Mouse (Mus musculus): ENCODE results near the gene Prkn. TPM values are rescaled to one million over a fixed set of nuclear protein-coding genes. Genes with fewer than 3 reads are reported as not detected.
A peak's percentile ranks its signal among the peaks of the same experiment; 100 is the strongest.

Prkn gene
- polyA plus RNA-seq, 1 experiment from 2014 or later, result 0.96 TPM

DNA sequence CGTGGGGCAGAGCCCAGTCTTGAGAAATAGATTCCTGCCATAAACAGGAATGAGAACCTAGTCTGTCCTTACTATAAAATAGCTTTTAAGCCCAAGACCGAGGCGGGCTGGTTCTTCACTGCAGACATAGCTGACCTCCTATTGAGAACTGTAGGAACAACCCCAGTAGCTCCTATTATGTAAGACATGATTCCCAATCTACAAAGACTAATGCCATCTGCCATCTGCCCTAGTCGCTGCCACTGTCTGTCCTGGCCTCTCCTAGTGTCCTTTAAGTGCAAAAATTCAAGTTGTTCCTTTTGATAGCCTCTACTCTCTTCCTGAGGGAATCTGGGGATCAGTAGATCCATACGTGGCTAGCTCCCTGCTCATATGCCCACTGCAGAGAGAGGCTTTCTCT lies 1074.3 kb downstream of the Prkn start:
- no peak overlapping the region for H3K27ac ChIP-seq (ENCODE audit: low read depth, low read length)
- no peaks in the 10 kb centered on the region for H3K9me3 ChIP-seq (ENCODE audit: control insufficient read depth)
- H3K9ac ChIP-seq (ENCODE audit: low read depth, low read length), result no peak overlapping the region
- H3K4me2 ChIP-seq (replicated peaks; ENCODE audit: low read depth), result no peak overlapping the region
- H3K4me1 ChIP-seq (replicated peaks; ENCODE audit: control insufficient read depth, insufficient read depth, low read length), result no peaks in the 10 kb centered on the region
- ATAC-seq, result no peak
- no peak overlapping the region for H3K4me3 ChIP-seq (ENCODE audit: low read depth, low read length)
- TF ChIP-seq CTCF (IDR thresholded peaks at IDR 0.05; ENCODE audit: low read depth), result no peak
- no peaks in the 10 kb centered on the region for H3K36me3 ChIP-seq (ENCODE audit: control insufficient read depth, insufficient read depth)
- peaks cover 11% of the 10 kb centered on the region; the same call in 1 of the 2 replicates for H3K27me3 ChIP-seq (replicated peaks; ENCODE audit: control insufficient read depth, insufficient read depth, low read length)
- WGBS, result 70% methylated on average over 5 of the region's 5 CpGs

DNA sequence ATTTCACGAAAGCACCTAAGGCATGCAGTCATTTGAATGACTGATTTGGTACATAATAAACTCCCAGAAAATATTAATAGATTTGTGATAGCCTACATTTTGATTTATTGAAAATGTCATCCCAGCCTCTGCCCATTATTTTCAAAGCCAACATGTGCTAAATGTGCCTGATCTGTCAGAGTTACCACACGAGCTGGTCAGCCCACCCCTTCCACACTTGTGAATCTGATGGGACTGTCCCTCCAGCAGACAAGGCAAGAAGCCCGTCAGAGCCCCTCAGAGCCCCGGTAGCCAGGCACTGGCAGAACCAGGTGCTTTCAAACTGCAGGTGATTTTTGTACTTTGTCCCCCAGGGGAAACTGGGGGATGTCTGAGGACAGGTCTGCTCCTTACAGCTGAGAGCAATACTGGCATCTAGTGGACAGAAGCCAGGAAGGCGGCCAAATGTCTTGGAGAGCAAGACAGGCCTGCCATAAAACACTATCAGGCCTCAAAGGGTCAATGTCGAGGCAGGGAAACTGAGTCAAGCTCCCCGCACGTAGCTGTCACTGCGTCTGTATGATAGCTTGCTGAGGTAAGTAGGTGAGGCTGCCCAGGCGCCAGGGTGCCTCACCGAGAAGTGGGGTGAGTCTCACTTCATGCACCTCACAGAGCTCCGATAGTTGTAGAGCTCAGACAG lies 1078.1 kb downstream of the Prkn start:
- H3K9ac ChIP-seq (ENCODE audit: low read depth, low read length), result no peak overlapping the region
- TF ChIP-seq CTCF (IDR thresholded peaks at IDR 0.05; ENCODE audit: low read depth), result peak; percentile 63
- no peak for ATAC-seq
- H3K4me3 ChIP-seq (ENCODE audit: low read depth, low read length), result no peak overlapping the region
- no peak overlapping the region for H3K27ac ChIP-seq (ENCODE audit: low read depth, low read length)
- H3K4me2 ChIP-seq (replicated peaks; ENCODE audit: low read depth), result no peak overlapping the region
- no peaks in the 10 kb centered on the region for H3K4me1 ChIP-seq (replicated peaks; ENCODE audit: control insufficient read depth, insufficient read depth, low read length)
- no peaks in the 10 kb centered on the region for H3K36me3 ChIP-seq (ENCODE audit: control insufficient read depth, insufficient read depth)
- 45% methylated on average over 12 of the region's 12 CpGs for WGBS
- H3K27me3 ChIP-seq (replicated peaks; ENCODE audit: control insufficient read depth, insufficient read depth, low read length), result peaks cover 5% of the 10 kb centered on the region; the same call in 1 of the 2 replicates
- no peaks in the 10 kb centered on the region for H3K9me3 ChIP-seq (ENCODE audit: control insufficient read depth)

DNA sequence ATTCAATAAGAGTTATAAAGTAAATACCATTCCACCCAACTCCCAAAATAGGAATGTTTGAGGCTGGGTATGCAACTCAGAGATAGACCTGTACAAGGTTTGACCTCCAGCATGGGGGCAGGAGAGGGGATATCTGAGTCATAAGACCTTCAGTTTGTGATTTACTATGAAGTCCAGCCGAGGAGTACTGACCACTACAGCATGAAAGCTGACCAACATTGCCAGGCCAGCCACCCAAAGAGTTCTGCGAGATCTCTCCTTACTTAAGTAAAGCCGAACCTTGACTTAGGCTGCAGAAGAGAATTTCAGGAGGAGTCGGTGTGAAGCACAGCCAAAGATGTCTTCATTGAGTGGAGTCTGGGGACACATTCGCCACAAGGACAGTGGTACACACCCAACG lies 1079.4 kb downstream of the Prkn start:
- Histone ChIP-seq H3K27ac (ENCODE audit: low read depth, low read length) (no peak overlapping the region), H3K4me3 (ENCODE audit: low read depth, low read length) (no peak overlapping the region), H3K27me3 (replicated peaks; ENCODE audit: control insufficient read depth, insufficient read depth, low read length) (0 out of 2 replicates have a peak, but pooled peaks cover 2% of the 10 kb centered on the region), H3K9me3 (ENCODE audit: control insufficient read depth) (no peaks in the 10 kb centered on the region), H3K4me1 (replicated peaks; ENCODE audit: control insufficient read depth, insufficient read depth, low read length) (no peaks in the 10 kb centered on the region), H3K36me3 (ENCODE audit: control insufficient read depth, insufficient read depth) (no peaks in the 10 kb centered on the region), H3K4me2 (replicated peaks; ENCODE audit: low read depth) (no peak overlapping the region), H3K9ac (ENCODE audit: low read depth, low read length) (no peak overlapping the region)
- no peak for ATAC-seq
- TF ChIP-seq CTCF (IDR thresholded peaks at IDR 0.05; ENCODE audit: low read depth), result no peak
- 82% methylated on average over 6 of the region's 6 CpGs for WGBS

DNA sequence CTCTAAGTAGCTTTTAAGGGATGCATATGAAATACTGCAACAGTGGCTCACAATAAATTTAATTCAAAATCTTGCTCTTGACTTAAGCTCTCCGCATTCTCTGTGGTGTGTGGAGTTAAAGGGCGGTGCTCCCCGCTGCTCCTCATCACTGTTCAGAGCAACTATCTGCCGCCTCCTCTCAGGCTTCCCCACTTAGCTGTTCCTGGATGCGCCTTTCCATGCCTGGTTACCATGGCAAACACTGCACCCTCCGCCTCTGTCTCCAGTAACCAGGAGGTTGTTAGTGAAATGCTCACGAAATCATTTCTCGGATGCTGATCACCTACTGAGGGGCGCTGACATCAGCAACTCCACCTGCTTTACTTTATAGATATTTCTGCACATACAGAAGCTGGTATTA lies 1080.8 kb downstream of the Prkn start:
- no peaks in the 10 kb centered on the region for H3K9me3 ChIP-seq (ENCODE audit: control insufficient read depth)
- no peaks in the 10 kb centered on the region for H3K36me3 ChIP-seq (ENCODE audit: control insufficient read depth, insufficient read depth)
- H3K27ac ChIP-seq (ENCODE audit: low read depth, low read length), result no peak overlapping the region
- ATAC-seq, result no peak
- no peaks in the 10 kb centered on the region for H3K4me1 ChIP-seq (replicated peaks; ENCODE audit: control insufficient read depth, insufficient read depth, low read length)
- H3K4me3 ChIP-seq (ENCODE audit: low read depth, low read length), result no peak overlapping the region
- no peak overlapping the region for H3K4me2 ChIP-seq (replicated peaks; ENCODE audit: low read depth)
- no peak overlapping the region for H3K9ac ChIP-seq (ENCODE audit: low read depth, low read length)
- TF ChIP-seq CTCF (IDR thresholded peaks at IDR 0.05; ENCODE audit: low read depth), result no peak
- no peaks in the 10 kb centered on the region for H3K27me3 ChIP-seq (replicated peaks; ENCODE audit: control insufficient read depth, insufficient read depth, low read length)
- WGBS, result 83% methylated on average over 9 of the region's 9 CpGs

DNA sequence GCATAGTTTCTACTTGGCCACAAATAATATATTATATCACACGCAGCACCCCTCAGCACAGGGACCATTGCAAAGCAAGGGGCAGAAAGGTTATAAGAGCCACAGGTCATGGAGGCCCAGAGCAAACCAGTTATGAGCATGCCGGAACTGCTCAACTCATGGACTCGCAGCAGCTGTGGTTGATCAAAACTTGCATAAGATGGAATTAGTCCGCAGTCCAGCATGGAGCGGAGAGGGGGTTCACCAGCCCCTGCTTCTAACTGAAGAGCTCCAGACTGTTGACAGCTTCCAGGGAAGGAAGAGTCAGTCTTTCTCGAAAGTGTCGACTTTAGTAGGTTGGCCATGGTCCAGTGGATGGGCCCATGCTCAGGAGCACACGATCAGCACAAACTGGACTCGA lies 1083.8 kb downstream of the Prkn start:
- WGBS, result 77% methylated on average over 9 of the region's 9 CpGs
- no peak overlapping the region for H3K9ac ChIP-seq (ENCODE audit: low read depth, low read length)
- H3K4me3 ChIP-seq (ENCODE audit: low read depth, low read length), result no peak overlapping the region
- no peak for ATAC-seq
- no peak overlapping the region for H3K4me2 ChIP-seq (replicated peaks; ENCODE audit: low read depth)
- H3K27me3 ChIP-seq (replicated peaks; ENCODE audit: control insufficient read depth, insufficient read depth, low read length), result no peaks in the 10 kb centered on the region
- H3K4me1 ChIP-seq (replicated peaks; ENCODE audit: control insufficient read depth, insufficient read depth, low read length), result no peaks in the 10 kb centered on the region
- no peak for TF ChIP-seq CTCF (IDR thresholded peaks at IDR 0.05; ENCODE audit: low read depth)
- H3K27ac ChIP-seq (ENCODE audit: low read depth, low read length), result no peak overlapping the region
- no peaks in the 10 kb centered on the region for H3K9me3 ChIP-seq (ENCODE audit: control insufficient read depth)
- H3K36me3 ChIP-seq (ENCODE audit: control insufficient read depth, insufficient read depth), result no peaks in the 10 kb centered on the region

DNA sequence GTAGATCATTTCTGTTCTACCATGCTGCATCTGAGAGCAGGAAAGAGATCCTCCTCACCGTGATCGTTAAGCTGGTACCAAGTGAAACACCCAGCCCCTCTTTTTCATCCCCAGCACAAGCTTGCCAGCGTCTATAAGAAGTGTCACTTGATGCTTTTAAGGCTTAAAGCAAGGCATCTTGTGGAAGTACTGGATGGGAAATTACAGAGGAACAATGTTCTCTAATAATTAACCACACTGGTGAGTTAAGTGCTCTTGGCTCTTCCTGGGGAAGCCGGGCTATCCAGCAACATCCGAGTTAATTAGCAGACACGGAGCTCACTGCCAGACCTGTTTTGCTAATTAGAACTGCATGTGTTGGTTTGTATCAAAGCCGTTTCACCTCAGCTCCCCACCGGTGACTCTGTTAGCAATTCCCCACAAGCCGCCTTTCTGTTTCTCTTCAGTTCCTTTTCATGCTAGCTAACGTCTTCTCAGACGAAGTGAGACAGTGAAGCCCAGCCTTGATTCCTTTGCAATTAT lies 1086.7 kb downstream of the Prkn start:
- H3K4me3 ChIP-seq (ENCODE audit: low read depth, low read length), result no peak overlapping the region
- TF ChIP-seq CTCF (IDR thresholded peaks at IDR 0.05; ENCODE audit: low read depth), result no peak
- no peaks in the 10 kb centered on the region for H3K9me3 ChIP-seq (ENCODE audit: control insufficient read depth)
- no peak overlapping the region for H3K9ac ChIP-seq (ENCODE audit: low read depth, low read length)
- ATAC-seq, result no peak
- H3K27me3 ChIP-seq (replicated peaks; ENCODE audit: control insufficient read depth, insufficient read depth, low read length), result no peaks in the 10 kb centered on the region
- no peaks in the 10 kb centered on the region for H3K36me3 ChIP-seq (ENCODE audit: control insufficient read depth, insufficient read depth)
- H3K4me1 ChIP-seq (replicated peaks; ENCODE audit: control insufficient read depth, insufficient read depth, low read length), result no peaks in the 10 kb centered on the region
- no peak overlapping the region for H3K27ac ChIP-seq (ENCODE audit: low read depth, low read length)
- peak overlapping the region; percentile 41 for H3K4me2 ChIP-seq (replicated peaks; ENCODE audit: low read depth)
- WGBS, result 33% methylated on average over 11 of the region's 11 CpGs
